Mouse (Mus musculus): ENCODE data around the gene Trim14. TPM values are rescaled to one million over a fixed set of nuclear protein-coding genes. Genes with fewer than 3 reads are reported as not detected.
A peak's percentile ranks its signal among the peaks of the same experiment; 100 is the strongest.

Gene Trim14
- polyA plus RNA-seq, 1 experiment = 3.3 TPM

DNA sequence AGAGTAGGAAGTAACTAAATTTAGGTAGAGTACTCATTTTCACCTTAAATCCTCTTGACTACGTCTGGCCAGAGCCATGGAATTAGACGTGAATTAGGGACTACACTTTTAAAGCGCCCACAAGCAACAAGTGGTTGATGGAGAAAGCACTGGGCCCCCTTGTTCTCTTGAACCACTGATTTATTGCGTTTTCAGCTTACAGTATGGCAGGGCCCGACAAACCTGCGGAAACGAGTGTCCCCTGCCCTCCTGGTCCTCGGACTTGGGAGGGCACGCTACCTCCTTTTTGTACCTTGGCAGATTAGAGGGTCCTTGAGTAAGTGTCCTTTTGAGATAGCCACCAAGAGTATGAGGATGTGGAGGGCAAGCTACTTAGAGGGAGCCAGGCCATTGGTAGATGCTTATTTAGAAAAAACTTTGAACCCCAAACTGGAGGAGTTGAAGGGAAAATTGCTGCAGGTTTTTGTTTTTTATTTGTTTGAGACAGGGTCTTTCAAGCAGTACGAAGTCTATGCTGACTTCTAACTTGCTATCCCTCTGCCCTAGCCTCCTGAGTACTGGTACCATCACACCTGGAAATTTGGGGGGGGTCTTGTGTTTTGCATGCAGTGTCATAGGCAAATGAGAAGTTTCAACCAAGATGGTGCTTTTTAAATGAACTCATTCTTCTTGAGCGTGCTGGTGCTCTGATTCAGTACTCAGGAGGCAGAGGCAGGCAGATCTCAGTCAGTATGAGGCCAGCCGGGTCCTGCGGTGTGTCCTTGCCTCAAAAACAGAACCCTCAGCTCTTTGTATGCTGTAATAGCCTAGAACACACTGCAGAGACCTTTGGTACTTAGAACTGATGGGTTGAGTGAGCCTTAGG lies 82.9 kb downstream of the Trim14 start:
- Histone ChIP-seq H3K4me1 (ENCODE audit: control insufficient read depth, insufficient read depth, insufficient read length, low read length) (peaks cover 18% of the 10 kb centered on the region), H3K27ac (replicated peaks; ENCODE audit: low read depth, low read length) (peak overlapping the region; percentile 90; the same call in 1 of the 2 replicates), H3K4me3 (ENCODE audit: insufficient read depth, low read depth, low read length) (peak overlapping the region; percentile 98)

DNA sequence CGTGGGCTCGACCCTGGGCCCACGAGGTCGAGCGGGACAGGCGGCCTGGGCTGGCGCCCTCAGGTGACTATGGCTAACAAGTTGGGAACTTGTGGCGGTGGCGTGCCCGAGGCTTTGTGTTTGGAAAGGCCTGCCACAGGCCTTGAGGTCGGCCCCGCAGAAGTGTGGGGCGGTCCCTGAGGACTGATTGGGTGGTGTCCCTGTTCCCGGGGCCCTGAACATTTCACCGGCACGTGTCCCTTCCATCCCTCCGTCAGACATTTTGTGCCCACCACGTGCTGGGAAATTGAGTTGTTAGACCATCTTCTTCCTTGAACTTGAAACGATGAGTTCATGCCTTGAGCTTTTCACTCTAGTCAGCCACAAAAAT lies 83.5 kb downstream of the Trim14 start:
- H3K4me1 ChIP-seq (ENCODE audit: control insufficient read depth, insufficient read depth, insufficient read length, low read length) = peaks cover 18% of the 10 kb centered on the region
- H3K4me3 ChIP-seq (ENCODE audit: insufficient read depth, low read depth, low read length) = peak overlapping the region; percentile 98
- H3K27ac ChIP-seq (replicated peaks; ENCODE audit: low read depth, low read length) = peak overlapping the region; percentile 90

DNA sequence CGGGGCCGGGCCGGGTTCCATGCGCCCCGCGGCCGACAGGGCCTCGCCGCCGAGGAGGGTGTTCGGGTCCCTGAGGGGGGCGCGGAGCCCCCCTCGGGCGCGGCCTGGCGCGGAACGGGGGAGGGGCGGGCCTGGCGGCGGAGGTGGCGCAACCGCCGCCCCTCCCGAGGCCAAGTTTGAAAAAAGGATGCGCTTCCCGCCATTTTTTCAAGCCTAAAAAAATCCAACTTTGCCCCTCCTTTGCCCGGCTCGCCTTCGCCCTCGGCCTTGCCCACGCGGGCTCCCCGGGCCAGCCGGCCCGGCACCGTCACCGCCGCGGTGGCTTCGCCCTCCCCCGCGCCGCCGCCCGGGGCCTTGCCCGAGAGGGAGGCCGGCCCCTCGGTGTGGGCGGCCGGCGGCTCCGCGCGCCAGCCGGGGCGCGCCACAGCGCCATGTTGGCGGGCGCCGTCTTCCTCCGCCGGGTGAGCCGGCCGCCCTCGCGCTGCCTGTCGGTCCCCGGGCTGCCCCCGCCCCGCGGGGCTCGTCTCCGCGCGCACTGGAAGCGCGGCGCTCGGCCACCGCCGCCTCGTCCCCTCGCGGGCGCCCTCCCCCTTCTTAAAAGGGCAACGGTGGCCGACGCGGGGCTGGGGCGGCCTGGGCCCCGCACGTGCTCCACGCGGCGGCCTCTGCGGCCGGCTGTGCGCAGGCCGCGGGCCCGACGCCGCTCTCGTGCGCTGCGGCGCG lies 84.0 kb downstream of the Trim14 start:
- H3K27ac ChIP-seq (replicated peaks; ENCODE audit: low read depth, low read length) = peak overlapping the region; percentile 90
- H3K4me1 ChIP-seq (ENCODE audit: control insufficient read depth, insufficient read depth, insufficient read length, low read length) = peaks cover 15% of the 10 kb centered on the region
- H3K4me3 ChIP-seq (ENCODE audit: insufficient read depth, low read depth, low read length) = peak overlapping the region; percentile 98

DNA sequence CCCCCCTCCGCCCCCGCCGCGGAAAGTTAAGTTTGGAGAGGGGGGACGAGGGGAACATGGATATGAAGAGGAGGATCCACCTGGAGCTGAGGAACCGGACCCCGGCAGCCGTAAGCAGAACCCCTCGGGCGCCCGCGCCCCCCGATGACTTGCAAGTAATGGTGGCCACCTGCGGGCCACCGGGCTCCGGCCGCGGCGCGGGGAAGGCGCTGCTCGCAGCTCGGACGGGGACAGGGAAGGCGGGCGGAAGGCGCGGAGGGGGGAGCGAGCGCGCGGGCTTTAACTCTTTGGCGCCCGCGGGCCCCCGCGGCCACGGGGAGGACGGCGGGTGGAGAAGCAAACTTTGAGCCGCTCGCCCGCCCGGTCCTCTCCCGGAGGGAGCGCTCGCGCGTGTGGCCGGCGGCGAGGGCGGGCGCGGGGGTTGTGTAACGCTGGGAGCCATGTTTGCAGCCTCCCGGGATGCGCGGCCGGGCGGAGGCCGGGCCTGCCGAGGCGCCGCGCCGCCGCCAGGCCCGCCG lies 84.6 kb downstream of the Trim14 start:
- Histone ChIP-seq H3K27ac (replicated peaks; ENCODE audit: low read depth, low read length) (peak overlapping the region; percentile 90), H3K4me3 (ENCODE audit: insufficient read depth, low read depth, low read length) (peak overlapping the region; percentile 98), H3K4me1 (ENCODE audit: control insufficient read depth, insufficient read depth, insufficient read length, low read length) (peaks cover 9% of the 10 kb centered on the region)

DNA sequence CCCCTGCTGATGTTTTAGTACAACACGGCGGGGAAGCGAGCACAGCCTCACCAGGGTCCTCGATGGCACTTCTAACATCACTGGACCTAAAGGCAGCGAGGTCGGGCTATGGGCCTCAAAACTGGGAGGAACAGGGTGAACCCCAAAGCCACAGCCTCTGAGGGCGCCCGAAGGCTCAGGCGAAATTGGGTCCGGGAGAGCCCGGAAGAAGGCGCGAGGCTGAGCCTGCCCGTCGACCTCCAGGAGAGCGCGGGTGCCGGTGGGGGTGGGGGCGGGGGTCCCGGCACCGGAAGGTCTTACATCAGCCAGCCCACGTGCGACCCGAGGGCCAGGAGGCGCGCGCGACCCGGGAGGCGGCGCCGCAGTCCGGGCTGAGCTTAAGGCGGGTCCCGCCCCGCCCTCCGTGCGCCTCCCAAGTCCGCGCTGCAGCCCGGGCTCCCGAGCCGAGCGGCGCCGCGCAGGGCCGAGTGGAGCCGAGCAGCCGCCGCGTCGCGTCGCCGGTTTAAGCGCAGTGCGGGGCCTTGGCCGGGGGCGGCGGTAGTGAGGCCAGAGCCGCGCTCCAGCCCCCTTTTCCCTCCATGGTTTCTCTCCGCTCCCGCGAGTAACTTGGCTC lies 85.3 kb downstream of the Trim14 start, which contains the start of gene Anp32b:
Anp32b (plus strand) TSS at position 384 of the 613 bp plus-strand sequence.
- peak within 1 kb of the TSS; percentile 90 for H3K27ac ChIP-seq (replicated peaks; ENCODE audit: low read depth, low read length)
- H3K4me1 ChIP-seq (ENCODE audit: control insufficient read depth, insufficient read depth, insufficient read length, low read length) = peaks cover 7% of the 10 kb centered on the region
- peak within 1 kb of the TSS; percentile 98 for H3K4me3 ChIP-seq (ENCODE audit: insufficient read depth, low read depth, low read length)

DNA sequence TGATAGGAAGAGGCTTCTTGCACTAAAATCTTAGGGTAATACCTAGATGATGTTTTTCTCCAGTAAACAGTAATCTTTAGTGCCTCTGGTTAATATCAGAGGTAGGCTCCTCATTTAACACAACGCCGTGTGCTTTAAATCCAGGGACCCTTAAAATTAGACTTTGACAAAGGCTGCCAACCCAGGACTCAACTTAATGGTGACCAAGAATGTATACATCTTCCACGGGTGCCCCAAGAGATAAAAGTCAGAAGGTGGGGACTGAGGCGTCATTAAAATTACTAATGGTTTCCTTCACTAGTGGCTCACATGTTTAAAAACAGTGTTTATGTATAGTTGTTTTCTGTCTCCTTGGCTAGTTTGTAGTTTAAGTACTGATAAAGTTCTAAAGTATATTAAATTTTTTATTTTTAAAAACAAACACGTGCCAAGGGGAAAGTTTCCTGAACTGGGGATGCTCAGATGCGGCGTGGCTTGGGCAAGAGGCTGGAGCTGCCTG lies 85.9 kb downstream of the Trim14 start:
- H3K4me3 ChIP-seq (ENCODE audit: insufficient read depth, low read depth, low read length) = peak overlapping the region; percentile 98
- 0 out of 2 replicates have a peak overlapping the region, but pooled peaks have one; percentile 3 for H3K27ac ChIP-seq (replicated peaks; ENCODE audit: low read depth, low read length)
- H3K4me1 ChIP-seq (ENCODE audit: control insufficient read depth, insufficient read depth, insufficient read length, low read length) = peaks cover 7% of the 10 kb centered on the region

DNA sequence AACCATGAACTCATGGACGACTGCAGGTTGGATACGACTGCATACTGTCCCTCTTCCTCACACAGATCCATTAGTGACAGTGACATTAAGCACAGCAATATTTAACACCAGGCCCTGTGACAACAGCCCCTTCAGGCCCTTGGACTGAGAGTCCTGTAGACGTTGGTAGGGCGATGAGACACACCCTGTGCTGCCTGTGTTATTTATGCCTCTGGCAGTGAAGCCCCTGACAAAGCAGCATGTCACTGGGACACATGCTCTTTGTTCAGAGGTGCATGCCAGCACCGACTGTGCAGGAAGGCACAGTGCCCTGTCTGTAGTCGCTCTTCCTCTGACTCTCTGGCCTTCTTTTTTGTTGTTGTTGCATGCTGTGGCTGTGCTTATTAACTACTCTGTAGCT lies 87.1 kb downstream of the Trim14 start:
- Histone ChIP-seq H3K4me3 (ENCODE audit: insufficient read depth, low read depth, low read length) (no peak overlapping the region), H3K4me1 (ENCODE audit: control insufficient read depth, insufficient read depth, insufficient read length, low read length) (peaks cover 7% of the 10 kb centered on the region), H3K27ac (replicated peaks; ENCODE audit: low read depth, low read length) (no peak overlapping the region)

DNA sequence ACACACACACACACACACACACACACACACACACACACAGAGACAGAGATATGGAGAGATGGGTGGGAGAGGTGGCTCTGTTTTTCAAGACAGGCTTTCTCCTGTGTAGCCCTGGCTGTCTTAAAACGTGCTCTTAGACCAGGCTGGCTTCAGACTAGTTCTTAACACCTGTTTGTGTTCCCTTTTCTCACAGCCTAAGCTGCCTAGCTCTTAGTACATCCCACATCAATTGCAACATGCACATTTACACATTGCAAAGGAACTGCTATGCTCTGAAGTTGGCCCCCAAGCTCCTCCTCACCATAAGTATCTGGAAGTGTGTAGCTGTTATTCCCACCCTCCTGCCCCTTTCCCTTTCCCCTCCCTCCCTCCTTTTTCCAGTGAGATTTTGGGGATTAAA lies 88.5 kb downstream of the Trim14 start:
- Histone ChIP-seq H3K27ac (replicated peaks; ENCODE audit: low read depth, low read length) (no peak overlapping the region), H3K4me1 (ENCODE audit: control insufficient read depth, insufficient read depth, insufficient read length, low read length) (no peaks in the 10 kb centered on the region; the same call in 1 of the 2 replicates), H3K4me3 (ENCODE audit: insufficient read depth, low read depth, low read length) (no peak overlapping the region)

DNA sequence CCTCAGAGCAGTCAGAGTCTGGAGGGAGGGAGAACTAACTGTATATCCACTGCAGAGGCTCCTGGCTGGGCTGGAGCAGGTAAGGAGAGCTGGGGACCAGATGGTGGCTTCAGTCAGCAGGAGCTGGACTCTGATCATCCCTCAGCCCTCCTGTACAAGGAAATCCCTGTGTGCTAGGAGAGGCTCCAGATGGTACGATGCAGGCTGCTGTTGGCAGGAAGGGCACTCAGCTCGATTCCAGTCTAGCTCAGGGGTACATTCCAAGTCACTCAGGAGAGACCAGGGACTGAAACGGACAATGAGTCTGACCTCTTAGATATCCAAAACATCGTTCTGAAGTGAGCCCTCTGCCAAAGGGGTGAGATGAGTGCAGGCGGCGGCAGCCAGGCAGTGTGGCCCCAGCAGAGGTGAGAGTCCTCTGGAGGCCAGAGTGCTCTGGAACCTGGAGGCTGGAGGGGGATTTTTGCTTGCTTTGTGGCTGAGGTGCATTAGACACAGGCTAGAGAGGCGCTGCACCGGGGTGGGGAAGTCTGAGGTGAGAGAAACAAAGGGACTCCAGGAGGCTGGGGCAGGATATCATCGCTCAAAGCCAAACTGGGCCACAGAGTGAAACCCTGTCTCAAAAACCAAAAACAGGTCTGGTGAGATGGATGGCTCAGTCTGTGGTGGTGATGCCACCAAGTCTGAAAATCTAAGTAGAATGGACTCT lies 90.5 kb downstream of the Trim14 start:
- Histone ChIP-seq H3K4me3 (ENCODE audit: insufficient read depth, low read depth, low read length) (no peak overlapping the region), H3K4me1 (ENCODE audit: control insufficient read depth, insufficient read depth, insufficient read length, low read length) (no peaks in the 10 kb centered on the region), H3K27ac (replicated peaks; ENCODE audit: low read depth, low read length) (no peak overlapping the region)

Other genes with a start within 250 kb of the Trim14 start
- not detected in 2 replicates for gene Foxe1, start 192.5 kb downstream of the Trim14 start, polyA plus RNA-seq (2012; ENCODE audit: insufficient read depth, insufficient read length, missing spikeins)
- 1.5 and 1.7 TPM in 2 replicates for gene Trmo, start 146.7 kb downstream of the Trim14 start, polyA plus RNA-seq (2012; ENCODE audit: insufficient read depth, insufficient read length, missing spikeins)
- gene Hemgn, start 122.6 kb downstream of the Trim14 start, polyA plus RNA-seq (2012; ENCODE audit: insufficient read depth, insufficient read length, missing spikeins) = not detected in 2 replicates
- 89.7 and 90.5 TPM in 2 replicates for gene Anp32b, start 85.2 kb downstream of the Trim14 start, polyA plus RNA-seq (2012; ENCODE audit: insufficient read depth, insufficient read length, missing spikeins)
- gene Nans, start 46.9 kb downstream of the Trim14 start, polyA plus RNA-seq (2012; ENCODE audit: insufficient read depth, insufficient read length, missing spikeins) = 5.3 and 11.4 TPM in 2 replicates
- gene Coro2a, start 66.1 kb upstream of the Trim14 start, polyA plus RNA-seq (2012; ENCODE audit: insufficient read depth, insufficient read length, missing spikeins) = 0.59 and 0.92 TPM in 2 replicates
- gene Tbc1d2, start 114.1 kb upstream of the Trim14 start, polyA plus RNA-seq (2012; ENCODE audit: insufficient read depth, insufficient read length, missing spikeins) = 2.4 and 2.5 TPM in 2 replicates